Mouse (Mus musculus) adrenal gland, postnatal 25 days (tissue): Measurements from ENCODE around the gene Extl2. TPM values are rescaled to one million over a fixed set of nuclear protein-coding genes. Genes with fewer than 3 reads are reported as not detected.

Experiments used
- microRNA-seq, 2 experiments: library from miRNA; unstranded; fragments of <30 nt; microRNA quantifications; one replicate each; pipeline ENCODE4 v1.2.0; 2021
- total RNA-seq: library from RNA; stranded (reverse); gene quantifications from 2 replicates; pipeline ENCODE4 v1.2.3, GENCODE M21; 2021

Extl2 gene
- total RNA-seq, 1 experiment from 2014 or later, result 26.4 TPM

Small RNA genes lying within 50 kb of the gene (microRNA-seq; reads per million reads assigned to microRNA genes)
- gene Mir669n, result 0 reads per million in 2 experiments

Other genes starting within 250 kb of the Extl2 start
- 25.6 and 26.7 TPM in 2 replicates for gene Dph5, start 119.6 kb upstream of the Extl2 start, total RNA-seq
- 26.2 and 42.6 TPM in 2 replicates for gene Slc30a7, start 56 bp upstream of the Extl2 start, total RNA-seq
- gene Vcam1, start 122.2 kb downstream of the Extl2 start, total RNA-seq, result 10.8 and 13.1 TPM in 2 replicates
- 0.39 and 0.67 TPM in 2 replicates for gene Gpr88, start 246.0 kb downstream of the Extl2 start, total RNA-seq